In genomic region chr6:134786426-134786825, GRCm38 (mm10) we compare ENCODE assay signal across 18 mouse cellular contexts.
"Had no signal": no experiment of that assay in that cellular context is flagged by ENCODE, and none has a peak within 500 bp of the region (broad histone marks: within the 10 kb centered on the region; RNA-seq: fewer than 3 reads in every experiment).

No protein-coding gene starts in this region.

- H3K27ac ChIP-seq: kidney, postnatal 0 days; layer of hippocampus, adult 2 months; limb, embryonic 10.5 days; limb, embryonic 13.5 days; liver, embryonic 15.5 days; macrophage; midbrain, embryonic 12.5 days; midbrain, embryonic 15.5 days; neural tube, embryonic 12.5 days; neural tube, embryonic 15.5 days had no signal

- H3K4me1 ChIP-seq: neural tube, embryonic 12.5 days had no signal

- H3K27me3 ChIP-seq: limb, embryonic 13.5 days; liver, embryonic 15.5 days; midbrain, embryonic 12.5 days; midbrain, embryonic 15.5 days; neural tube, embryonic 12.5 days; neural tube, embryonic 15.5 days had no signal

- H3K4me3 ChIP-seq: layer of hippocampus, adult 2 months; limb, embryonic 10.5 days; limb, embryonic 13.5 days; liver, embryonic 15.5 days; midbrain, embryonic 12.5 days; midbrain, embryonic 15.5 days; neural tube, embryonic 12.5 days; neural tube, embryonic 15.5 days had no signal

- H3K36me3 ChIP-seq: limb, embryonic 10.5 days; liver, embryonic 15.5 days; midbrain, embryonic 12.5 days; midbrain, embryonic 15.5 days; neural tube, embryonic 12.5 days; neural tube, embryonic 15.5 days had no signal

- DNase-seq: kidney, adult 18-20 months; kidney, postnatal 25 days; layer of hippocampus, adult 9-11 months; lung, adult 2 months; lung, postnatal 14 days; right cerebral cortex, adult 18-20 months; right cerebral cortex, postnatal 25 days; spleen, adult 18-20 months had no signal
